Mouse (Mus musculus) heart, postnatal 36 days (tissue): ENCODE measurements around the gene Pde4b. TPM values are rescaled to one million over a fixed set of nuclear protein-coding genes. Genes with fewer than 3 reads are reported as not detected.
A peak's percentile ranks its signal among the peaks of the same experiment; 100 is the strongest.

Experiments
- DNase-seq, 2 experiments: peaks; one replicate each; pipeline ENCODE4 v3.0.0; 2021 to 2022
- intact Hi-C: fragments of 180-260 bp; cut with DNase I; formaldehyde crosslinking; loops from one replicate; pipeline ENCODE4 v1.15.1; 2025
- total RNA-seq, 2 experiments: library from RNA; stranded (reverse); gene quantifications; 2 replicates each; pipeline ENCODE4 v1.2.3; 2021

The Pde4b gene
- total RNA-seq, 2 experiments from 2014 or later, result 19.9 to 30.2 TPM

GRCm38 (mm10) chr4:102584601-102585265 lies 497.4 kb downstream of the Pde4b start:
- peak in 1 of 2 experiments; percentile 14 for DNase-seq
- intact Hi-C loops, result no loop called here

- intact Hi-C loops, result no loop called here
These were observed 498.2 kb downstream of the Pde4b start for GRCm38 (mm10) chr4:102585541-102585940.

GRCm38 (mm10) chr4:102586787-102587186 lies 499.4 kb downstream of the Pde4b start:
- intact Hi-C loops, result loop anchor here (1.0 kb wide), 1 partner anchor 80 kb away; no protein-coding TSS in a partner anchor
- no peak for DNase-seq

More at GRCm38 (mm10) chr4:102585541-102585940, 498.2 kb downstream of the Pde4b start:
- no peak for DNase-seq

- peak; percentile 43 to 51 for DNase-seq
- intact Hi-C loops, result loop anchor here (2.0 kb wide), 1 partner anchor 14 kb away; no protein-coding TSS in a partner anchor
These were observed 501.5 kb downstream of the Pde4b start for GRCm38 (mm10) chr4:102588668-102589455.

GRCm38 (mm10) chr4:102589537-102590031 lies 502.2 kb downstream of the Pde4b start:
- peak in 1 of 2 experiments; percentile 43 for DNase-seq
- intact Hi-C loops, result loop anchor here (2.0 to 5.0 kb wide), 3 partner anchors 15 to 68 kb away; no protein-coding TSS in a partner anchor

- DNase-seq, result peak in 1 of 2 experiments; percentile 10
- intact Hi-C loops, result loop anchor here (5.0 kb wide), 2 partner anchors 41 to 66 kb away; no protein-coding TSS in a partner anchor
These were observed 504.5 kb downstream of the Pde4b start for GRCm38 (mm10) chr4:102591798-102592197.

- intact Hi-C loops, result loop anchor here (5.0 kb wide), 2 partner anchors 40 to 65 kb away; no protein-coding TSS in a partner anchor
- DNase-seq, result no peak
These were observed 505.2 kb downstream of the Pde4b start for GRCm38 (mm10) chr4:102592541-102592940.

GRCm38 (mm10) chr4:102593631-102594030 lies 506.3 kb downstream of the Pde4b start:
- intact Hi-C loops, result loop anchor here (5.0 kb wide), 2 partner anchors 39 to 64 kb away; no protein-coding TSS in a partner anchor
- no peak for DNase-seq

GRCm38 (mm10) chr4:102594506-102594905 lies 507.2 kb downstream of the Pde4b start:
- intact Hi-C loops, result loop anchor here (5.0 kb wide), 2 partner anchors 38 to 63 kb away; no protein-coding TSS in a partner anchor
- DNase-seq, result no peak

GRCm38 (mm10) chr4:102603968-102604367 lies 516.6 kb downstream of the Pde4b start:
- intact Hi-C loops, result no loop called here
- no peak for DNase-seq

GRCm38 (mm10) chr4:102605231-102605630 lies 517.9 kb downstream of the Pde4b start:
- no peak for DNase-seq
- intact Hi-C loops, result no loop called here

GRCm38 (mm10) chr4:102605722-102606341 lies 518.5 kb downstream of the Pde4b start:
- no peak for DNase-seq
- intact Hi-C loops, result no loop called here

- no peak for DNase-seq
- intact Hi-C loops, result no loop called here
These were observed 519.5 kb downstream of the Pde4b start for GRCm38 (mm10) chr4:102606825-102607224.

GRCm38 (mm10) chr4:102607744-102608416 lies 520.5 kb downstream of the Pde4b start:
- no peak for DNase-seq
- intact Hi-C loops, result no loop called here

- intact Hi-C loops, result no loop called here
- DNase-seq, result no peak
These were observed 525.3 kb downstream of the Pde4b start for GRCm38 (mm10) chr4:102612596-102612995.

GRCm38 (mm10) chr4:102617774-102618173 lies 530.4 kb downstream of the Pde4b start:
- intact Hi-C loops, result no loop called here

GRCm38 (mm10) chr4:102618609-102619008 lies 531.3 kb downstream of the Pde4b start:
- DNase-seq, result no peak
- intact Hi-C loops, result no loop called here

More at GRCm38 (mm10) chr4:102617774-102618173, 530.4 kb downstream of the Pde4b start:
- DNase-seq, result no peak

- DNase-seq, result no peak
- intact Hi-C loops, result no loop called here
These were observed 533.0 kb downstream of the Pde4b start for GRCm38 (mm10) chr4:102620179-102620910.

GRCm38 (mm10) chr4:102621120-102621519 lies 533.8 kb downstream of the Pde4b start:
- DNase-seq, result no peak
- intact Hi-C loops, result no loop called here
